Mouse (Mus musculus): ENCODE results near the gene Casd1. TPM values are rescaled to one million over a fixed set of nuclear protein-coding genes. Genes with fewer than 3 reads are reported as not detected.

Casd1 gene
- polyA plus RNA-seq, 1 experiment from 2014 or later = 89.6 TPM

DNA sequence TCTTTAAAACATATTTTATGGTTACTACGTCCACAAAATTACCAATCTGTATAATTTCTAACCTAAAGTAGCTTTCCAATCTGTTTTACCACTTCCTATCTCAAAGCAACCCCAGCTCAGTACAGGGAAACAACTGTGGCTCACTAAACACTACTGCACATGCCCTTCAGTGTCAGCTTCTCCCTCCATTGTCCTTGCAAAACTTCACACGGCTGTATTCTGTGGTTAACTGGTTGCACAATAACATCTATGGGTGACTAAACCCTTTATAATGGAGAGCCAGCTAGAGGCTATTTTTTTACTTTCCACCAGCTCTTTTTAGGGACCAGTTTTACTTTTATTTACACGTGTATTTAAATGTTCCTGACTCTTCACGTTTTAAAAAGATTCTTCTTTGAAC is 12.7 kb upstream of the Casd1 start:
- Histone ChIP-seq H3K27ac (no peak overlapping the region), H3K36me3 (no peaks in the 10 kb centered on the region), H3K4me3 (no peak overlapping the region), H3K9me3 (replicated peaks) (no peaks in the 10 kb centered on the region), H3K27me3 (ENCODE audit: low read depth, poor library complexity, severe bottlenecking) (no peaks in the 10 kb centered on the region), H3K4me1 (peaks cover 8% of the 10 kb centered on the region)
- 84% methylated on average over 4 of the region's 4 CpGs for WGBS
- no peak for DNase-seq (ENCODE audit: low spot score)

DNA sequence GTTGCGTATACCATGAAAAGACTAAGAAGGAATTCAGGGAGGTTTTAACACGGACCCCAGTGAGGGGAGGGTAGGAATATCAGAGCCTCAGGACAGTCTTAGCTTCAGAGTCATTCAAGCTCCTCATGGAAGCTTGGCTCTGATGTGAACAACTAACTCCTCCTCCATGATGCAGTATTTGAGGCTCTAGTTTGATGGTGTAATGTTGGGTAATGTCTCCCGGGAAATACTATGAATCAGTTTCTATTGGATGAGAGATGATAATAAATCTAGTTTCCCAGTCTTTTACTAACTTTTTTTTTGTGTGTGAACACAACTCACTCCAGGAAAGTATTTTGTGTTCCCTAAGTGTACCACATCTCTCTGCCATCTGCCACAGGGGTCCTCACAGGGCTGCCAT is 11.9 kb upstream of the Casd1 start:
- no peaks in the 10 kb centered on the region for H3K36me3 ChIP-seq
- H3K4me1 ChIP-seq = peaks cover under 1% of the 10 kb centered on the region; the same call in 1 of the 2 replicates
- H3K27me3 ChIP-seq (ENCODE audit: low read depth, poor library complexity, severe bottlenecking) = no peaks in the 10 kb centered on the region
- WGBS = 91% methylated on average over 3 of the region's 3 CpGs
- no peak for DNase-seq (ENCODE audit: low spot score)
- no peak overlapping the region for H3K27ac ChIP-seq
- H3K9me3 ChIP-seq (replicated peaks) = no peaks in the 10 kb centered on the region
- H3K4me3 ChIP-seq = no peak overlapping the region

DNA sequence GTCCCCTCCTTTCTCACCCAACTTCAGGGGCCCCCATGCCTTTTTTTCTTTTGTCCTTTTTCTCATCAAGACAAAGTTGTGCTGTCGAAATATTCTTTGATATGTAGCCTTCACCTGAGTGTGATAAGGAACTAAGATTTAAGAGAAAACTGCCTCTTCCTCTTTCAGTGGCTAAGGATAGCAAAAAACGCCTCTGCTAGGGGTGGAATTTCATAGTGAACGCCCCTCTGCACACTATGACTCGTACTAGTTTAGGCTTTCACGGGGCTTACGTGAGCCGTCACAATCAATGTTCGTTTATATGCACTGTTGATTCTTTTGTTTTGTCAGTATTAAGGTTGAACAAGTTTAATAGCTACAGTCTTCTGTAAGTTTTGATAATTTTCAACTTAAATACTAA is 10.6 kb upstream of the Casd1 start:
- Histone ChIP-seq H3K4me3 (no peak overlapping the region), H3K9me3 (replicated peaks) (no peaks in the 10 kb centered on the region), H3K4me1 (0 out of 2 replicates have a peak, but pooled peaks cover 5% of the 10 kb centered on the region), H3K27me3 (ENCODE audit: low read depth, poor library complexity, severe bottlenecking) (no peaks in the 10 kb centered on the region), H3K36me3 (no peaks in the 10 kb centered on the region), H3K27ac (no peak overlapping the region)
- WGBS = 84% methylated on average over 8 of the region's 8 CpGs
- DNase-seq (ENCODE audit: low spot score) = no peak

DNA sequence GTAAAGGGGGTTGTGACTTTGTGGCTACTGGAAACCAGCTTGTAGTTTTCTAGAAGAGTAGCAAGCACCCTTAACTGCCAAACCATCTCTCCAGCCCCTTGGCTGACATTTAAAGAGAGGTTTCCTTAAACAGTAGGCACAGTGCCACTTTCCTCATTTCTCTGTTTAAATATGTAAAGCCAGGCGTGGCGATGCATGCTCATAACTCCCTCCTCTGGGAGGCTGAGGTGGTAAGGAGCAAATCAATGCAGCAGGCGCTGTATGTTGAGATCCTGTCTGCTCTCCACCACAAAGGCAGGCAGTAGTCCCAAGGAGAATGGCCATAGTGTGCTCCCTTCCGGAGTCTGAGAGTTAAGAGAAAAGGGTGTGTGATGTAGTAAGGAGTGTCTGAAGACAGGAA is 2.9 kb upstream of the Casd1 start:
- Histone ChIP-seq H3K27me3 (ENCODE audit: low read depth, poor library complexity, severe bottlenecking) (no peaks in the 10 kb centered on the region), H3K4me3 (no peak overlapping the region), H3K9me3 (replicated peaks) (no peaks in the 10 kb centered on the region), H3K36me3 (no peaks in the 10 kb centered on the region), H3K4me1 (peaks cover 44% of the 10 kb centered on the region), H3K27ac (0 out of 2 replicates have a peak overlapping the region, but pooled peaks have one; percentile 30)
- DNase-seq (ENCODE audit: low spot score) = no peak
- whole genome bisulfite sequencing = 87% methylated on average over 4 of the region's 4 CpGs

DNA sequence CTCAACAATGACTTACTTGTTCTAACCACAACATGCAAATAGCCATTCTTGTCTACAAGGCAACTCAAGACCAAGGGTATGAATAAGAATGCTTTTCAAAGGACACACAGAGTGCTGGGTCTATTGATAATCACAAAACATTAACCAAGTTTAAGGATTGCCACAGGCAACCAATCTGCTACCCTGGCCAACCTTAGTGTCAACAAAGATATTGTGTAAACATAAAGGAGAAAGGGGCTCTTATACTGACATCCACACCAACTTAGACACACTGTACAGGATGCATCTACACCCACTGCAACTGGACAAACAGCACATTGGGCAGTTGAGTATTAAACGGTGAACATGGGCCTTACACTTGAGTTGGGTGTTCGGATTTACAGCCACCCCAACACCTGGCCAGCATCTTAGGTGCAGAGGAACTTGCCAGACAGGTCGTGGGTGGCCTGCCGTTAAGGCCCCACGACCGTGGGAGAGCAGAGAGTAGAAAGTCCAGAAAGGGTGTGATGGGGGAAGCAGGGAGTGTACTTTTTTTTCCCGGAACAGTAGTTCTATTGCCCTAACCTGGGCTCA is 468 bp upstream of the Casd1 start:
- Histone ChIP-seq H3K4me3 (peak overlapping the region; percentile 84), H3K36me3 (no peaks in the 10 kb centered on the region), H3K4me1 (peaks cover 61% of the 10 kb centered on the region), H3K27me3 (ENCODE audit: low read depth, poor library complexity, severe bottlenecking) (no peaks in the 10 kb centered on the region), H3K27ac (peak overlapping the region; percentile 99), H3K9me3 (replicated peaks) (no peaks in the 10 kb centered on the region)
- DNase-seq (ENCODE audit: low spot score) = no peak
- 23% methylated on average over 7 of the region's 7 CpGs for WGBS

DNA sequence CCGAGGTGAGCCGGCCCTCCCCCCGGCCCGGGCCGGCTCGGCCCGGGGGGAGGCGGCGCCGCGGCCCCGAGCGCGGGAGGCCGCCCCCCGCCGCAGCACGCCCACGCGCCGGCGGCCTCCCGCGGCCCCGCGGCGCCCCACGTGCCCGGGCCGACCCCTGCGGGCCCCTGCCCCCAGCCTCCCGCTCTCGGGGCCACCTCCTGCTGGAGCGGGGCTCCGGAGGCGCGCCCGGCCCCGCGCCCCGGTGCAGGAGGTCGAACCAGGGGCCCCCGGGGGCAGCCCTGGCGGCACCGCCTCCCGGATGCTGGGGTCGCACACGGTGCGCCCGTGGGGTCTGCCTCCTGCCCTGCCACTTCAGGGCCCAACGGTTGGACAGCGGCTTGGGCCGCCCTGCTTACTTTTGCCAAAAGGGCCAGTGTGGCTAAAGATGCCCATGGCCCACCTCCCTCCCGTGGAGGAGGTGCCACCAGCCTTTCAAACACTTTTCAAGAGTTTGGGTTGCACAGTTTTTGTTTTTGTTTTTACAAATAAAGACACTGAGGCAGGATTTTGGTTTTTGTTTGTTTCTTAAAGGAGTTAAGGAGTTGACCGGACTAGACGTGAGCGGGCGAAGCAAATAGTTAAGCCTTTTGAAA is 775 bp downstream of the Casd1 start:
- H3K4me3 ChIP-seq = peak overlapping the region; percentile 84
- no peaks in the 10 kb centered on the region for H3K27me3 ChIP-seq (ENCODE audit: low read depth, poor library complexity, severe bottlenecking)
- WGBS = 4% methylated on average over 55 of the region's 58 CpGs
- peak overlapping the region; percentile 99 for H3K27ac ChIP-seq
- peaks cover 68% of the 10 kb centered on the region for H3K4me1 ChIP-seq
- DNase-seq (ENCODE audit: low spot score) = peak; percentile 72
- H3K9me3 ChIP-seq (replicated peaks) = no peaks in the 10 kb centered on the region
- H3K36me3 ChIP-seq = peaks cover 3% of the 10 kb centered on the region; the same call in 1 of the 2 replicates

DNA sequence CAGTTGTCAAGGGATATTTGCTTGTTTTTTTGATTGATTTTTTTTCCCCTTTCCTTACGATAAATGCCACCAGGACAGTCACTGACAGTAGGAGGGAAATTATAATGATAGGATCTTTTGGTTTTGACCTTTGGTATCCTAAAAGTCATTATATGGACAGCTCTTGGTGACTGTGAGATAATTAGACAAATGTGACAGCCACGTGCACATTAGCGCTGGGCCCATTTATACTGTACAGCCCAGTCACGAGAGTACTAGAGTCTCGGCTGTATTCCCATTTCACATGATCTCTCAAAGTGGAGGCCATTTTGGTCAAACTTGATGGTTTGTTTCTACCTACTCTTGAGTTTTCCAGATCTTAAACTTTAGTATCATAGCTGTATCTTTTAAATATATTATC is 1.4 kb downstream of the Casd1 start:
- 38% methylated on average over 5 of the region's 5 CpGs for WGBS
- peak overlapping the region; percentile 84 for H3K4me3 ChIP-seq
- no peaks in the 10 kb centered on the region for H3K27me3 ChIP-seq (ENCODE audit: low read depth, poor library complexity, severe bottlenecking)
- H3K9me3 ChIP-seq (replicated peaks) = no peaks in the 10 kb centered on the region
- H3K36me3 ChIP-seq = peaks cover 4% of the 10 kb centered on the region; the same call in 1 of the 2 replicates
- peak overlapping the region; percentile 99 for H3K27ac ChIP-seq
- peaks cover 74% of the 10 kb centered on the region for H3K4me1 ChIP-seq
- DNase-seq (ENCODE audit: low spot score) = no peak

DNA sequence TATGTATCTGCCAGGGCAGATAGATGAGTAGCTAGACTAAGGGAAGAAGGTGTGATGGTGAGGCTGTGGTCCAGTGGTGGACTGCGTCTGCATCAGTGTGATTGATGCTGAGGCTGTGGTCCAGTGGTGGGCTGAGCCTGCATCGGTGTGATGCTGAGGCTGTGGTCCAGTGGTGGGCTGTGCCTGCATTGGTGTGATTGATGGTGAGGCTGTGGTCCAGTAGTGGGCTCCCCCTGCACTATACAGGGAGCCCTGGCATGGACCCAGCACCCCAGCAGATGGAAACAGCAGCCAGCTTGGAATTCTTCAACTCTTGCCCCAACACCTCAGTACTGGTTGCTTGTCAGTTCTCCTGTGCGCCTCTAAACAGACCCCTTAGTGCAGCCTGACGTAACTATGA is 5.8 kb downstream of the Casd1 start:
- Histone ChIP-seq H3K27ac (peak overlapping the region; percentile 68; the same call in 1 of the 2 replicates), H3K4me3 (no peak overlapping the region), H3K9me3 (replicated peaks) (no peaks in the 10 kb centered on the region), H3K4me1 (peaks cover 55% of the 10 kb centered on the region), H3K36me3 (peaks cover 34% of the 10 kb centered on the region), H3K27me3 (ENCODE audit: low read depth, poor library complexity, severe bottlenecking) (no peaks in the 10 kb centered on the region)
- 79% methylated on average over 4 of the region's 4 CpGs for WGBS
- DNase-seq (ENCODE audit: low spot score) = no peak

DNA sequence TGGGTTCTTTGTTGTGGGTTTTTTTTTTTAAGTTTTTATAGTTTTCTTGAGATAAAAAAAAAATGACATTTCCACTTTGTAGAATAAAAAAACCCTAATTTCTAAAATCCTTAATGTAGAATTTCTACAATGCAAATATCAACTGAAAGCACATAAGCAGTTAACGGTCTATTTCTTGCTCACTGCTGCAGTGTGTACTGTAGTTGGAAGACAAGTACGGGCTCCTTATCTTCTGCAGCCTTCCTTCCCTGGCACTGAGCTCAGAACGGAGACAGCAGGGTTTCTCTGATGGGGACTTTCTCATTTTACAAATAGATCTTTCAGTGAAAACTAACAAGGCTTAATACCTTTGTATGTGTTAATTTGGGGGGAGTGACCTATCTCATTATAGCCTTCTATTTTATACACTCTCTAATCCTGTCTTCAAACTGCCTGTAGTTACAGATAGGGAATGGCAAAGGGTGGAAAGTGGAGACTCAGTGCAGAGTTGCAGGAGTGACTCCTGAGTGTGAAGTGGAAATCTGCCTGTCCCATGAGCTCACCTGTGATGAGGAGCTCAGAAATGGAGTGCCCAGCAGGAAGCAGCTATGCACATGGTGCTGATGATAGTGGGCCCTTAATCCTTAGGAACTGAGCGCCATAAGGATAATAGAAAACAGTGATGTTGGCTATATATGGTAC is 9.7 kb downstream of the Casd1 start:
- Histone ChIP-seq H3K27ac (no peak overlapping the region), H3K4me1 (peaks cover 23% of the 10 kb centered on the region), H3K9me3 (replicated peaks) (no peaks in the 10 kb centered on the region), H3K4me3 (no peak overlapping the region), H3K27me3 (ENCODE audit: low read depth, poor library complexity, severe bottlenecking) (no peaks in the 10 kb centered on the region), H3K36me3 (peaks cover 71% of the 10 kb centered on the region)
- 88% methylated on average over 4 of the region's 4 CpGs for WGBS
- no peak for DNase-seq (ENCODE audit: low spot score)

DNA sequence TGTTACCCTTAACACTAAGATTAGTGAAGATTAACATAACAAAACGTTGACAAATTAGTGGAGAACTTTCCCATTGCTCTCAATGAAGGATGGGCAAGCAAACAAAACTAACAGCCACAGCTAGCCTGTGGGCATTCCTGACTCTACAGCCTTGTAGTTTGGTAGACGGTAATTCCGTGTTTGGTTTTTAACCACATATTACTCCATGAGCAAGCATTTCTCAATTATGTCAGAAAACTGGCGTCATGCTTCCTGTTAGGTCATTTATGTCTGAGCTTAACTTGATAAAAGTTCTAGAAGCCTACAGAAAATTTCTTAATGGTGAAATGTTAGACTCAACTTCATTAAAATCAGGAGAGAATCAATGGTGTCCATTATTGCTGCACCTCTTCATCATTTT is 11.2 kb downstream of the Casd1 start:
- Histone ChIP-seq H3K27ac (no peak overlapping the region), H3K4me1 (peaks cover 13% of the 10 kb centered on the region), H3K27me3 (ENCODE audit: low read depth, poor library complexity, severe bottlenecking) (no peaks in the 10 kb centered on the region), H3K36me3 (peaks cover 82% of the 10 kb centered on the region), H3K9me3 (replicated peaks) (no peaks in the 10 kb centered on the region), H3K4me3 (no peak overlapping the region)
- 88% methylated on average over 4 of the region's 4 CpGs for WGBS
- DNase-seq (ENCODE audit: low spot score) = no peak

DNA sequence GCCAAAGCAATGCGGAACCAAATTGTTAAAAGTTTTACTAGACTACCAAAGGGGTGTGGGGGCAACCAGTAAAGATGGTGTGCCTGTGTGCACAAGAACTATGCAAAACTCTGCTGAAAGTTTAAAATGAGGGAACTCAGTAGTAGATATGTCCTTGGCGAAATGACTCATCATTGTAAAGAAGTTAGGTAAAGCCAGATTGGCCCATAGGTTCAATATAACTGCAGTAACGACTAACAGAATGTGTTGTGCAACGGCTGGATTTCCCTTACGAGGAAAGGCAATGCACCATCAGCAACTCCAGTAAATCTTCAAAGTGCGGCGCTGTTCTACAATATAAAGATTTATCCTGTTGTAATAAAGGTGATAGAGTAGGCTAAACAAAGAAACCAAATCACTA is 11.8 kb downstream of the Casd1 start:
- 90% methylated on average over 7 of the region's 7 CpGs for WGBS
- no peak for DNase-seq (ENCODE audit: low spot score)
- Histone ChIP-seq H3K9me3 (replicated peaks) (no peaks in the 10 kb centered on the region), H3K4me3 (no peak overlapping the region), H3K36me3 (peaks cover 88% of the 10 kb centered on the region), H3K27ac (no peak overlapping the region), H3K4me1 (peaks cover 7% of the 10 kb centered on the region), H3K27me3 (ENCODE audit: low read depth, poor library complexity, severe bottlenecking) (no peaks in the 10 kb centered on the region)

DNA sequence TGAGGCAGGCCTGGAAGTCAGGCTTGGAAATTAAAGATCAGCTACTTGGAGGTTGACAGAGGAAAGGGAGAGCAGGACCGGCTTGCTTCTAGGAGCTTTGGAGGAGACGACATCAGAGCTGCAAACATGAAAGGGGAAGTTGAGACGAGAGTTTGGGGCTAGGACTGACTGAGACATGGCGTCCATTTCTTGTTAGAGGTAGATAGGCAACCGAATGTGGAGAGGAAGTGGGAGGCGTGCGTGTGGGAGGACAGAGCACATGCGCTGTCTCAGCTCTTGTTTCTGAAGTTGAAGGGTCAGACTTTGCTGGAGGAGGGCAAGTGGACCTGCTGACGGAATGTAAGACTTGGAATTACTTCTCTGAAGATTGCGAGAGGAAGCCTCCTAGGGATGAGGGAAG is 17.3 kb downstream of the Casd1 start:
- no peaks in the 10 kb centered on the region for H3K27me3 ChIP-seq (ENCODE audit: low read depth, poor library complexity, severe bottlenecking)
- DNase-seq (ENCODE audit: low spot score) = no peak
- H3K9me3 ChIP-seq (replicated peaks) = no peaks in the 10 kb centered on the region
- peaks cover 96% of the 10 kb centered on the region for H3K36me3 ChIP-seq
- no peaks in the 10 kb centered on the region for H3K4me1 ChIP-seq
- H3K4me3 ChIP-seq = no peak overlapping the region
- H3K27ac ChIP-seq = no peak overlapping the region
- WGBS = 84% methylated on average over 10 of the region's 10 CpGs

DNA sequence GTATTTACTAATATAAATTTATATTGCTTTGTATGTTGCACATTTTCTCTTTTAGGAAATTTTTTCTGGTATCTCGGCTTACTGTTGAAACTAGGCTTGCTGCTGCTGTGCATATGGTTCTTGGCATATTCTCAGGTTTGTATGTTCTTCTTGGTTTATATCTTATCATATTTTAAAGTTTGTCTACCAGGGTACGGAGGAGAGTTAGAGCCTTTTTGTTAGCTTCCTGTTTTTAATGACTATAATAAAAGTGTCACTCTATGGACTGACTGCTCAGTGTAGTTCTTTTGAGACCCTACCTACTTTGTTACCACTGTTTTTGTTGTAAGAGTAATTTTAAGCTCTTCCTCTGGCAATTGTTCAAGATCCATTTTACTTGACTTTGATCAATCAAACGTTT is 30.8 kb downstream of the Casd1 start:
- peaks cover 61% of the 10 kb centered on the region for H3K36me3 ChIP-seq
- no peaks in the 10 kb centered on the region for H3K27me3 ChIP-seq (ENCODE audit: low read depth, poor library complexity, severe bottlenecking)
- no peaks in the 10 kb centered on the region for H3K9me3 ChIP-seq (replicated peaks)
- peaks cover 54% of the 10 kb centered on the region for H3K4me1 ChIP-seq
- H3K4me3 ChIP-seq = no peak overlapping the region
- WGBS = 50% methylated on average over 3 of the region's 3 CpGs
- no peak overlapping the region for H3K27ac ChIP-seq
- DNase-seq (ENCODE audit: low spot score) = no peak
